Mouse (Mus musculus) hindbrain, embryonic 14.5 days (tissue): ENCODE results near the gene Usp9x. TPM values are rescaled to one million over a fixed set of nuclear protein-coding genes. Genes with fewer than 3 reads are reported as not detected.

Experiments used
- ATAC-seq: fragments of 200-750 bp; cut with Nextera tagmentation; 2 replicates; pipeline ENCODE4 v1.8.0; 2017; ENCODE audit warnings: moderate number of reproducible peaks, mild to moderate bottlenecking, moderate TSS enrichment, moderate library complexity; ENCODE audit not compliant: low FRiP score
- DNase-seq: peaks from one replicate; pipeline ENCODE4 v3.0.0-alpha.2; 2015; ENCODE audit warnings: low spot score
- H3K27ac ChIP-seq: fragments of 300-500 bp; sonication (generic); 2 replicates; pipeline ENCODE4 v1.5.1; 2014; ENCODE audit warnings: mild to moderate bottlenecking, moderate library complexity
- H3K27me3 ChIP-seq: fragments of 300-500 bp; sonication (generic); 2 replicates; pipeline ENCODE4 v1.6.1; 2014; ENCODE audit warnings: mild to moderate bottlenecking, low read length, mixed read lengths; ENCODE audit not compliant: control insufficient read depth, insufficient read depth
- H3K36me3 ChIP-seq: fragments of 300-500 bp; sonication (generic); replicated peaks from 2 replicates; pipeline ENCODE4 v1.6.1; 2014; ENCODE audit not compliant: control insufficient read depth, insufficient read depth
- H3K4me1 ChIP-seq: fragments of 300-500 bp; sonication (generic); replicated peaks from 2 replicates; pipeline ENCODE4 v1.6.1; 2014; ENCODE audit warnings: antibody characterized with exemption, low read length, mixed read lengths; ENCODE audit not compliant: control insufficient read depth, insufficient read depth
- H3K4me2 ChIP-seq: fragments of 300-500 bp; sonication (generic); replicated peaks from 2 replicates; pipeline ENCODE4 v1.6.1; 2014; ENCODE audit warnings: mild to moderate bottlenecking, moderate library complexity
- H3K4me3 ChIP-seq: fragments of 300-500 bp; sonication (generic); replicated peaks from 2 replicates; pipeline ENCODE4 v1.5.1; 2014; ENCODE audit warnings: mild to moderate bottlenecking, low read length
- H3K9ac ChIP-seq: fragments of 300-500 bp; sonication (generic); 2 replicates; pipeline ENCODE4 v1.6.1; 2014
- H3K9me3 ChIP-seq: fragments of 300-500 bp; sonication (generic); 2 replicates; pipeline ENCODE4 v1.6.1; 2016; ENCODE audit warnings: low read length; ENCODE audit not compliant: control insufficient read depth
- WGBS: fragments of 180-500 bp; shearing (Covaris S2); extraction: QIAGEN DNeasy Blood & Tissue Kit; methylation state at CpG from one replicate; pipeline ENCODE4 v1.1.7; 2014; 5-methylcytosine and 5-hydroxymethylcytosine counted together
- polyA plus RNA-seq: library from polyadenylated mRNA; unstranded; fragments of >200 nt; fragmentation: Nextera tagmentation; extraction: Ambion mirVana; gene quantifications from 2 replicates; pipeline ENCODE4 v1.2.1, GENCODE M21; 2014

Usp9x gene
- polyA plus RNA-seq, 1 experiment from 2014 or later = 91.4 TPM

DNA sequence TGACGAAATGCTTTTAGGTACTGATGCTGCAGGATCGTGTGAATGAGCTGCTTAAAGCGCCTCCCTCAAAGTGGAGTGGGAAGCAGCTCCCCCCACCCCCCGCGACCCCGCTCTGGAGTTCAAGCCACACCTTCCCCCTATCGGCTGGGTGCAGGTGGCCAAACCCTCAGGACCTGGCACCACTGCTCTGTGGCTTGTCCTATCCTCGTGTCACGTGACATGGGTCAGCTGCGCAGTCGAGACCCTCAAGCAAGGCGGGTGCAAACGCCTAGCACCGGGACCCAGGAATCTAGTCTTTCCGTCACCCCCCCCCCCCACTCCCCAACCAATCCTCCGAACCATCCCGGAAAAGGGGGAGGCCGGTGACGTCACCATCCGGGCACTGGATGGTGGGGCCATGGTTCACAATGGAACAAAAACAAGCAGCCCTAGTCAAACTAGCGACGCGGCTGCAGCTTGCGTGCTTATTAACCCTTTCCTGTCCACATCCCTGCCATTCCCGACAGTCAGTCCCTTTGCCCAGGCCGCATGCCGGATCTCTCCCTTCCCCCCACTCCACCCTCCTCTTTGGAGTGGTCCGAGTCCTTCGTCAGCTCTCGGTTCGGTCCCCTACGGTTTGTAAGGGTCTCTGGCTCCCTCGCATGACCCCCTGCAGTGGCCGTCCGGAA lies 591 bp upstream of the Usp9x start:
- Histone ChIP-seq H3K4me3 (peak overlapping the region; percentile 75), H3K4me2 (peak overlapping the region; percentile 49), H3K27me3 (no peaks in the 10 kb centered on the region), H3K4me1 (no peaks in the 10 kb centered on the region), H3K27ac (peak overlapping the region; percentile 95), H3K36me3 (no peaks in the 10 kb centered on the region), H3K9me3 (no peaks in the 10 kb centered on the region), H3K9ac (peak overlapping the region; percentile 54)
- peak; percentile 92 for DNase-seq
- ATAC-seq = peak; percentile 91
- WGBS = 24% methylated on average over 30 of the region's 35 CpGs

DNA sequence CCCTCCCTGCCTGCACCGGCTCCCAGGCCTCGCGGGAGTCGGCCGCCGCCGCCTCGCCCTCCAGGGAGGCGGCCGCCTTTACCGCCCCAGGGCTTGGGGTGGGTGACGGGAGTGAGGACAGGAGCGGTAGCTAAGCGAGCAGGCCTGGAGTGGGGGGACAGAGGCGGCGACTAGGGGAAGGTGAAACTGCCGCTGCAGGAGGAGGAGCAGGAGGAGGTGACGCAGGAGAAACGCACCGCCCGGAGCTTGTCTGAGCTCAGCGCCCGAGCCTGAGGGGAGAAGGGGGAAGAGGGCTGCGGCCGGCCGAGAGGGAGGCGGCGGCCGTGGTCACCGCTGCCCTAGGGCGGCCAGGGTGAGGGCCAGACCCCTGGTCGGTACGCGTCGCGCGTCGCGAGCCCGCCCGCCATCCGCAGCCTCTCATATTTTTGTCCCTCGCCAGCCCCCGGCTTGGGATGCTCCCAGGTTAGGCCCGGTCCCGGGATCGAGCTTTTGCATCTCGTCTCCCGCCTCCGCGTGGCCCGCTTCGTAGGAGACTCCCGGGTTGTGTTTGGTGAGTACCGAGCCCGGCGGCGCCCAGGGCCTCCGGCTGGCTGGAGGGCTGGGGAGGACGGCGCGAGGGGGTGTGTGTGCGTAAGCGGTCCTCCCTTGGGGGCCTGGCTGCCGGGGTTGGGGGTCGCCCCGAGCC lies 620 bp downstream of the Usp9x start:
- peak overlapping the region; percentile 95 for H3K27ac ChIP-seq
- H3K9me3 ChIP-seq = no peaks in the 10 kb centered on the region
- peak overlapping the region; percentile 79 for H3K9ac ChIP-seq
- H3K4me3 ChIP-seq = peak overlapping the region; percentile 75
- WGBS = 23% methylated on average over 55 of the region's 67 CpGs
- H3K36me3 ChIP-seq = no peaks in the 10 kb centered on the region
- no peaks in the 10 kb centered on the region for H3K4me1 ChIP-seq
- DNase-seq (peak; percentile 28), ATAC-seq (peak; percentile 32)
- no peaks in the 10 kb centered on the region for H3K27me3 ChIP-seq
- peak overlapping the region; percentile 60 for H3K4me2 ChIP-seq

DNA sequence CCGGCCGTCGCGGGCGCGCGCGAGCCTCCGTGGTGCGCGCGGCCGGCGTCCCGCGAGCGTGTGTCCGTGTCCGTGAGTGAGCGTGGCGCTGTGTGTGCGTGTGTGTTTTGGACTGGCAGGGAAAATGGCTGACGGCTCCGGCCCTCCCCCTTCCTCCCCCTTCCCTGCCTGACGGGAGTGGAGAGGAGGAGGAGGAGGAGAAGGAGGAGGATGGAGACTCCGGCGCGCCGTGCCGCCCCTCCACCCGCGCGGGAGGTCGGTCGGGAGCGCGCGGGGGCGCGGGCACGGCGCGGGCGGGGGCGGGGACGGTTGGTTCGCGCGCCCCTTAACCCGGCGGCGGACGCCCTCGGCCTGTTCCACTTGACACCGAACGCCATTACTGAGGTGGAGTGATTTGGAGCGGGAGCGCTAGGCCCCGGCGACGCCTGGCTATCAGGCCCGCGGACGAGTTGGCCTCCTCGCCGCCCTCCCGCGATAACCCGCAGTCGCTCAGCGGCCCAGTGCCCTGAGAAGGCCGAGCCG lies 1.2 kb downstream of the Usp9x start:
- Histone ChIP-seq H3K4me1 (no peaks in the 10 kb centered on the region), H3K9ac (peak overlapping the region; percentile 79)
- 17% methylated on average over 22 of the region's 73 CpGs for WGBS

DNA sequence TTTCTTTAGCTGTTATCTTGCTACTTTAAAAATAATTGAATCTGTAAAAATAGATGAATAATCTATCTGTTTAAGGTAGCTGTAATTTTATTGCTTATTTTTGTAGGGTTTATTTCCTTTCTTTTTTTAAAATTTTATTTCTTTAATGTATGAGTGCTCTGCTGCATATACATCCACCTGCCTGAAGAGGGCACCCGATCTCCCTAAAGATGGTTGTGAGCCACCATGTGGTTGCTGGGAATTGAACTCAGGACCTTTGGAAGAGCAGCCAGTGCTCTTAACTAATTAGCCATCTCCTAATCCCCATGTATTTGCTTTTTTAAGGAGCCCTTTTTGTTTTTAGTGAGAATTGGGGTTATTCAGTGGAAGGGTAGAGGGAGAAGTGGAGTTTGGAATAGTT lies 14.3 kb downstream of the Usp9x start:
- WGBS = 67% methylated on average over 1 of the region's 1 CpGs
- Histone ChIP-seq H3K4me1 (no peaks in the 10 kb centered on the region), H3K36me3 (no peaks in the 10 kb centered on the region), H3K4me2 (no peak overlapping the region), H3K27ac (no peak overlapping the region), H3K27me3 (no peaks in the 10 kb centered on the region; the same call in 1 of the 2 replicates), H3K4me3 (no peak overlapping the region), H3K9ac (no peak overlapping the region), H3K9me3 (no peaks in the 10 kb centered on the region)
- ATAC-seq (no peak), DNase-seq (no peak)

More for the DNA sequence above, 1.2 kb downstream of the Usp9x start:
- peak overlapping the region; percentile 60 for H3K4me2 ChIP-seq
- H3K27ac ChIP-seq = peak overlapping the region; percentile 95
- no peaks in the 10 kb centered on the region for H3K27me3 ChIP-seq
- ATAC-seq (peak; percentile 46), DNase-seq (peak; percentile 59)
- no peaks in the 10 kb centered on the region for H3K36me3 ChIP-seq
- H3K4me3 ChIP-seq = peak overlapping the region; percentile 75
- H3K9me3 ChIP-seq = no peaks in the 10 kb centered on the region

DNA sequence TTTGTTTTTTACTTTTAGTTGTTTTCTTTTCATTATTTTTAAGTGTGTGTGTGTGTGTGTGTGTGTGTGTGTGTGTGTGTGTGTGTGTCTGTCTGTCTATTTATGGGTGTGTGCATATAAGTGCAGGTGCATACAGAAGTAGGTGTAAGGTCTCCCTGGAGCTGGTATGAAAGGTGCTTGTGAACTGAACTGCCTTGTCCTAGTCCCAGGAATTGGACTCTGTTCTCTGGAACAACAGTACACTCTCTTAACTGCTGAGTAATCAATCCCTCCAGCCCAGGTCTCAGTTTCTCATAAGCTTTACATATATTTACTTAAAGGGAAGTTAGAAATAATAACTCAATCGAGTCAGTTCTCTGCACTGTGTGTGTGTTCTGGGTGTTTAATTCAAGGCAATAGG lies 25.7 kb downstream of the Usp9x start:
- Histone ChIP-seq H3K36me3 (peaks cover 18% of the 10 kb centered on the region), H3K9ac (no peak overlapping the region), H3K4me2 (no peak overlapping the region), H3K4me1 (no peaks in the 10 kb centered on the region), H3K4me3 (no peak overlapping the region), H3K27me3 (peaks cover 6% of the 10 kb centered on the region; the same call in 1 of the 2 replicates), H3K27ac (no peak overlapping the region), H3K9me3 (no peaks in the 10 kb centered on the region)
- ATAC-seq (no peak), DNase-seq (no peak)
- 92% methylated on average over 1 of the region's 1 CpGs for WGBS

DNA sequence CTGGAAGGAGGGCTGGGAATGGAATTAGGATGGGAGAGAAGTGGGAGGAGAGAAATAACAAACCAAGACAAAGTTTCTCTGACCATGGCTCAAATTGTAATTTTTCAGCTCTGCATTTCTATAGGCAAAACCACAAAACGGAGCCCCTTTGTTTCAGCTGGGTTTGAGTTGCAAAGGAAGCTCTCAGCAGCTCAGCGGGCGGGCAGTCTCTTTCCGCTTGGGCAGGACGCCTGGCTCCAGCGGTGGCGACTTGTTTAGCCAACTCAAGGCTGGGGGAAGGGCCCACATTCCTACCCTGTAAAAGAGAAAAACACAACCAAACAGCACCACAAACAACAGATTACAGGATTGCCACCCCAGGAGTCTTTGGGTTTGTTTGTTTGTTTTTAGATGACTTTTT lies 135.2 kb downstream of the Usp9x start:
- 21% methylated on average over 7 of the region's 7 CpGs for WGBS
- Histone ChIP-seq H3K9ac (no peak overlapping the region), H3K27me3 (no peaks in the 10 kb centered on the region; the same call in 1 of the 2 replicates), H3K27ac (no peak overlapping the region), H3K9me3 (no peaks in the 10 kb centered on the region), H3K36me3 (no peaks in the 10 kb centered on the region), H3K4me3 (no peak overlapping the region), H3K4me2 (no peak overlapping the region), H3K4me1 (0 out of 2 replicates have a peak, but pooled peaks cover 4% of the 10 kb centered on the region)
- no peak for DNase-seq
- no peak for ATAC-seq

DNA sequence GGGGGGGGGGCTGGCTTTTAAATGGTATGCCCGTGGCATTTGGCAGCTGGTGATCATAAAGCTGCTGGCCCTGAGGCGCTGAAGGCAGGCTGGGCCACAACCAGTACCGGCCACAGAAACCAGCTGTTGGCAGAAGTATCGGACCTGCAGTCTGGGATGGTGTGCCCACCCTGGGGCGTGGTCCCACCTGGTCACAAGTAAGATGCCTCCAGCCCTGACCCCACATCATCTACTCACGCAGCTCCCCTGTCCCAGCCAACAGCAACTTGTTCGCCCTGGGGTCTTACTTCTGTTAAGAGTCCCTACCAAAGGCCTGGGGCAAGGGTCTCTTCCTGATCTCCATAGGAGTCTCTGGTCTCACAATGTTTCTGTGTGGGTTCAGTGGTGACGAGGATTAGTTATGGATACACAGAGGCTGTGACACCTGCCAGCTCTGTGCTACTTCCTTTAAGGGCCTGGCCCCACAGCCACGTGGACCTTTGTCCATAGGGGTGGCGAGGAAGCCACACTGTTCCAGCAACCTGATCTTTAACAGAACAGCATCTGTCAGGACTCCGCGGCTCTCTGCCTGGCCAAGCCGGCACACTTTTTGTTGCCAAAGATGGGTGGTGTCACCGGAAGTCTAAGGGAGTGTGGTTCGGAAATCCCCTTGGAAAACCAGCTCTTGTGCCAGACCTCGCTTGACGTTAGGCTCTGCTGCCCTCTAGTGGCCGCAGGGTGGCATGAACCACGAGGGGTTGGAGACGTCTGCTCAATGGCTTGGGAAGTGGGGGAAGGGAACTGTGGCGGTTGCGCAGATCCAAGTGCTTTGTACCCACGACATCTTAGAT lies 136.4 kb downstream of the Usp9x start:
- H3K4me1 ChIP-seq = 0 out of 2 replicates have a peak, but pooled peaks cover 4% of the 10 kb centered on the region
- ATAC-seq (peak; percentile 94), DNase-seq (peak; percentile 96)
- H3K9me3 ChIP-seq = no peaks in the 10 kb centered on the region
- H3K36me3 ChIP-seq = no peaks in the 10 kb centered on the region
- peak overlapping the region; percentile 61; the same call in 1 of the 2 replicates for H3K27ac ChIP-seq
- H3K9ac ChIP-seq = peak overlapping the region; percentile 47
- WGBS = 25% methylated on average over 23 of the region's 23 CpGs
- no peaks in the 10 kb centered on the region; the same call in 1 of the 2 replicates for H3K27me3 ChIP-seq
- peak overlapping the region; percentile 43 for H3K4me2 ChIP-seq
- peak overlapping the region; percentile 19 for H3K4me3 ChIP-seq

DNA sequence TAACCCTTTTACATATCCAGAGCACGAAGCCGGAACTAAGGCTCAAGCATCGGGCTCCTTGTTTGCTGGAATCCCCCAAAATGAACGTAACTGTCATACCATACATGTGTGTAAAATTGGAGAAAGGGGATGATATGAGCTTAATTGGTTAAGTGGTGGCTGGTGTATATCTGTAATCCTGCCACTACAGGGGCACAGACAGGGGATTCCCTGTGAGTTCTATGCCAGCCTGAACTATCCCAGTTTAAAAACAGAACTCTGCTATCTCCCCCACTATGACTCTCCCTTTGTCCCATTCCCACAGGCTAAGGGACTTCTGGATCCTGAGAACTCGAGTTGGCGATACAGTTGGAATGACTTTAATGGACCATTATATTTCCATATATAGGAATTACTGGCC lies 137.1 kb downstream of the Usp9x start:
- Histone ChIP-seq H3K4me1 (0 out of 2 replicates have a peak, but pooled peaks cover 4% of the 10 kb centered on the region), H3K9ac (peak overlapping the region; percentile 47), H3K36me3 (no peaks in the 10 kb centered on the region), H3K4me3 (peak overlapping the region; percentile 19), H3K27ac (peak overlapping the region; percentile 61), H3K4me2 (peak overlapping the region; percentile 43), H3K9me3 (no peaks in the 10 kb centered on the region), H3K27me3 (no peaks in the 10 kb centered on the region; the same call in 1 of the 2 replicates)
- ATAC-seq (peak; percentile 59), DNase-seq (no peak)
- 27% methylated on average over 6 of the region's 6 CpGs for WGBS

DNA sequence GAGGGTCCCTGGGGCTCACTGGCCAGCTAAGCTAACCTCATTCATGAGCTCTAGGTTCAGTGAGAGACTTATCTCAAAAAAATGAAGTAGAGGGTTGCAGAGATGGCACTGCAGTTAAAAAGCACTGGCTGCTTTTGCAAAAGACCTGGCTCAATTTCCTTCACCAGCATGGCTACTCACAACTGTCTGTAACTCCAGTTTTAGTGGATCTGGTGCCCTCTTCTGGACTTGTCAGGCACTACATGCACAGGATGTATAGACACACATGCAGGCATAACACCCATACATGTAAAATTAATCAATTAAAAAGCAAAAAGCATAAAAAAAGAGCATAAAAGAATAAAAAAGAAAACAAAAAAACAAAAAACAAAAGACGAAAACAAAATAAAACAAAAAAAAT lies 143.0 kb downstream of the Usp9x start:
- Histone ChIP-seq H3K36me3 (no peaks in the 10 kb centered on the region), H3K9me3 (no peaks in the 10 kb centered on the region), H3K4me1 (no peaks in the 10 kb centered on the region), H3K4me2 (no peak overlapping the region), H3K4me3 (no peak overlapping the region), H3K9ac (no peak overlapping the region), H3K27ac (no peak overlapping the region), H3K27me3 (no peaks in the 10 kb centered on the region)
- no peak for DNase-seq
- ATAC-seq = no peak
- 79% methylated on average over 1 of the region's 1 CpGs for WGBS
